Mouse (Mus musculus) gastrocnemius, postnatal 4 days (tissue): ENCODE results near the gene Lpcat4. TPM values are rescaled to one million over a fixed set of nuclear protein-coding genes. Genes with fewer than 3 reads are reported as not detected.

ENCODE experiments used
- DNase-seq, 2 experiments: peaks; one replicate each; pipeline ENCODE4 v3.0.0; 2021 to 2022; ENCODE audit warnings: low spot score in 2 of 2, mixed read lengths in 2 of 2
- long read RNA-seq, 2 experiments: library from polyadenylated mRNA; stranded (forward); transcript quantifications; one replicate each; pipeline ENCODE4 v2.0.0; 2021
- total RNA-seq, 2 experiments: library from RNA; stranded (reverse); gene quantifications; 2 replicates each; pipeline ENCODE4 v1.2.3; 2021

The Lpcat4 gene
- 1 to 10 TPM; 5.0 to 5.5 TPM for total RNA-seq
- long read RNA-seq, experiment 1, partial matches to known transcripts: 0 of 4 reads
- long read RNA-seq, experiment 1, other reads (novel, unspliced or antisense): 1 of 4 reads
- long read RNA-seq, experiment 2, partial matches to known transcripts: 0 of 5 reads
- long read RNA-seq, experiment 2, other reads (novel, unspliced or antisense): 2 of 5 reads

DNA sequence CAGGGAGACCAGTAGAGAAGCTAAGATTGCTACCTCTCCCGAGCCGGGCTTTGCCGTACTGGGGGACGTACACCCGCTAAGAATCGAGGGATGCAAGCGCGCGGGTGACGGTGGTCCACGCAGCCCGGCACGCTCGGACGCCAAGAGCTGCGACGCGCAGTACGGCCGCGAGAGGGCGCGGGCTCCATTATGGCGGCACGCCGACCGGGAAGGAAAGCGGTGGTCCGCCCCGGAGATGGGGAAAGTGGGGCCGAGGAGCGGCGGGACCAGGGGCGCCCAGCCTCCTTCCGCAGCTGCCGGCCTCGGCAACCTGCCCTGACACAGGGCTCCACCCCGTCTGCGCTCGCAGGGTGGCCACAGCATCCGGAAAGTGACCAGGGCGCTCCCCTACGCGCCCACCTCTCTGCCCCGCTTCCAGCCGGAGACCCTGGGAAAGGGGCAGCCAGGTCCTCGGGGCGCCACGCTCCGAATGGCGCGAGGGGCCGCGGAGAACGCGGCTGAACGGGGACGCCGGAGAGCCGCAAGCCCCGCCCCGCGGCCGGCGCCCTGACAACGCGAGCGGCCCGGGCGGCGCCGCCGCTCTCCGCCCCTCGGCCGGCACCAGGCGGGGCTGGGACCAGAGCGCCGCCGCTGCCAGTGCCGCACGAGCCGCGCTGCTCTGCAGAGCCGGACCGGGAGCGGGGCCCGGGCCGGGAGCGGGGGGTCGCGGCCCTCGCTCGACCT is at the start of gene Lpcat4:
TSS of gene Lpcat4 (plus strand) at position 257 of the 723 bp plus-strand sequence.
- peak; percentile 74 to 89 for DNase-seq

DNA sequence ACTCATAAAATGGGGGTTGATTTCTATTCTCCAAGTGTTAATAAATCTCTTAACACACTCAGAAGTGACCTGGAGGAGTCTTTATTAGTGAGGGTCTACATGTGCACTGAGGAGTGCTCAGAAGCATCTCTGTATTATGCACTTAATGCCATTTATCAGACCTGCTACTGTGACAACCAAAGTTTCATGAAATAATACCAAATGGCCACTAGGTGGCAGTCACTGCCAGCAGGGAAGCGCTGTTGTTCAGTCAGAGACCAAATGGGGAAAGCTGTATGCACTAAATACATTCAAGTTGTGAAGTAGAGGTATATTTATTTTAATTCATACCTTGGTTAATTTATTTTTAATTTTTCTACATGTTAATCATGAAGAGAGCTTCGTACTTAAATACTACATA is 42.4 kb upstream of the Lpcat4 start:
- no peak for DNase-seq

DNA sequence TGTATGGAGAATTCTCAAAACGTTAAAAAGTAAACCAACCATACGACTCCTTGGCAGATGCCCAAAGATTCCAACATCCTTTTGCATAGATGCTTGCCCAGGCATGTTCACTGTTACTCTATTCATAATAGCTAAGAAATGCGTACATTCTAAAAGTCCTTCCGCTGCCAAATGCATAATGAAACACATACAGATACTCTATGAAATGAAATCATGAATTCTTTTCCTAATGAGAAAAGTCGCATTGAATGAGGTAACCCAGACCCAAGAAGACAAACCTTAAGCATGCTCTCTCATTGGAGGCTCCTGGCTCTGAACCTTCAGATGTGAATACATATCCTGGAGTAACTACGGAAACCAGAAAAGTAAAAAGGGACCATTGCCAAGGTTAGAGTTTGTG is 36.2 kb upstream of the Lpcat4 start:
- no peak for DNase-seq

DNA sequence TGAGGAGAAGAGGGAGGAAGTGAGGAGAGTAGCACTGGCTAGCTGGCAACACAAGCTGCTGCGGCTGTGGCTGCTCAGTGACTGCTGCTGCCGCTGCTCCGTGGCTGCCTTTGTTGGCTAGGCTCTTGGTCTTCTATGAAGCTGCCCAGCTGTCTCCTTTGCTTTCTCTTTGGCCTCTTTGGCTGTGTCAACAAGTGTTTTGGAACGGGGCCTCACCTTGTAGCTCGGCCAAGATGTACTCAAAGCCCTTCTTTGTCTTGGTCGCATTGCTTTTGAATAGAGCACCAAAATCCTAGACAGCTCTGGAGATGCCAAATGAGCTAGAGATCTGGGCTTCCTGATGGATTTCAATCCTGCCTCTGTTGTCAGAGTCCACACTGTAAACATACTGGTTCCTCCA is 29.1 kb upstream of the Lpcat4 start:
- peak in 1 of 2 experiments; percentile 44 for DNase-seq

DNA sequence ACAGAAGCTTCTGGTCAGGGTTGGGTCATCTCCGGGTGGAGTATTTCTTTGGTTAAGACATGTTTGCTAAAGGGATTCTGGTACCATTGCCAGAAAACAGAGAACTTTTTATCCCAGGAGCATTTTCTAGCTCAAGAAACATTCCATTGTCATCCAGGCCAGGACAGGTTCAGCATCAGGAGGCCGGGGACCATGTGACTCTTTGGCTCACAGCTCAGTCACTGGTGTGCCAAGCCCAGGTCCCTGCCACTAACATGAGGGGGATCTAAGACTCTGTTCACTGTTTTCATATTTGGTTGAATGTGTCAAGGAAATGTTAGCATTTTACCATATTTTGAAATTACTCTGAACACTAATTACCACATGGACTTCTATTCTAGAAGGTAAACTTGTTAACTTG is 28.6 kb upstream of the Lpcat4 start:
- DNase-seq: no peak

DNA sequence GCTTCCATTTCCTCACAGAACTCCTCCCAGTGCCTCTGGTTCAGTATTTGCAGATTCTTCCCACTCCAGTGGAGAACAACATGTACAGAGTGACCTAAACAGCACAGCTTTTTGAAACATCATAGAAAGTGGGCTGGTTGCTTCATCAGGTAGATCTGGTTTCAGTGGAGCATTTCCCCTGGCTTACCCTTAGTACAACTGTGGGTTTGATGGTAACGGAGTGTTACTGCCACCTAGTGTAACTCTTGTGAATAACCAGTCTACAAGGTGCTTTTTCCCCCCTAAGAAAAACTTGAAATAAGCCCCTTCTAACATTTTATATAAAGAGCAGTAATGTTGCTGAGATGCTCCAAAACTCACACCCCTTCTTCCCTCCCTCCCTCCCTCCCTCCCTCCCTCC is 23.3 kb upstream of the Lpcat4 start:
- no peak for DNase-seq

DNA sequence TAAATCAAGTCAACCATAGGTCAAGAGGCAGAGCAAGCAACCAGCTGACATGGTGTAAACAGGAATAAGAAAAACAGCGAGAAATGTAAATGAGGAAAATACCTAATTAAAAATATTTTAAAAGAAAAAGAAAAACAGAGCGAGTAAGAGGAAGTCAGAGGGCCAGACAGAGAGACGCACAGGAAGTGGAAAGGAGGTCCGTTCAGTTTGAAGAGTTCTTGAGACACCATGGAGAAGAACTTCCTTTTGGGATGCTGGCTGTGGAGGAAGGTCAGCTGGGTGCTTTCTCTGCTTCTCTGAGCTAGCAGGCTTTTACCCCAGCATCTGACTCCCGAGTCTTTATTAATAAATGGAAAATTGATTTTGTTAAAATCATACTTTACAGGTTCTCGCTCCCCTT is 21.7 kb upstream of the Lpcat4 start:
- DNase-seq: no peak

DNA sequence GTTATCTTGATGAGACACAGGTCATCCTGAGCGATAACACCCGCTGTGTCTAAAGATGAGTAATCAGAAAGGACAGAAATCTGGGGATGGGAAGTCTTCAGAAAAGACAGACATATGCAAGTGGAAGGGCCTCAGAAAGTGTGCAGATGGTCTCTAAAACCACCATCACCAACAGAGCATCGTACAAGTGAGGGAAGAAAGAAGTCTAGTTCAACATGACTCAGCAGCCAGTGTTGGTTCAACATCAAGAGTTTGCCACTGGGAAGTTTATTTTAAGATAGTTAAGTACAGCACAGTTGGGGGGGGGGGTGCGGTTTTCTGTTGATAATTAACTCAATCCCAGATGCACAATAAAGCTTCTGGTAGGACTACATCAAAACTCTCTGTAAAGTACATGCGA is 18.4 kb upstream of the Lpcat4 start:
- no peak for DNase-seq

DNA sequence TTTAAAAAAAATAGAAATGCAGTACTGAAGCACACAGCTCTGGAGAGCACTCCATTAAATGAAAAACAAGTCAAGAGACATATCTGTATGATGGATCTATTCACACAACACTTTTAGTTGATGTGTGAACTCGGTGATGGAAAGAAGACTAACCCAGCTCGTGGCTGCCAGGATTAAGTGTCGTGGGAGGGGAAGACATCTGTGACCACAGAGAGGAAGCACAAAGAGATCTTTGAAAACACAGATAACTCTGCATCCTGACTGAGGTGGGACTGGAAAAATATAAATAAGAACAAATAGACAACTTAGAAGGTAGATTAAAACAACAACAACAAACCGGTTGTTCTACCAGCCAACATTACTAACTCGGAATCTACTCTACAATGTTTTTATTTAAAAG is 16.7 kb upstream of the Lpcat4 start:
- DNase-seq: no peak

DNA sequence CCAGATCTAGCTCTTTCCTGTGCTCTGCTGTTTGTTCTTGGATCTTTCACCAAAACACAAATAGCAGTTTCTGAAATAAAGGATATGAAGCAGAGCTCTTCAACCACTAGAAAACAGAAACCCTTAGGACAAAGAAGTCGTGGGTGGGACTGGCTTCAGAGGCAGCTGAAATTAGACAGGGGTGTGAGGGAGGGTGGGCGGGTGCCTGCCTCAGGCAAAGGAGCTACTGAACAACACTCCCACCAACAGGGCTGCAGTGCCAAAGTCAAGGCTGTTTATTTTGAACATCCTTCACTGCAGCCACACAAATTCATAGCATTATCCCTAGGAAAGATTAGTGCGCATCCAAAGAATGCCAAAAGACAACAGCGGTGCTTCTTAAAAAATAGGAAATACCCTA is 14.9 kb upstream of the Lpcat4 start:
- DNase-seq: no peak

DNA sequence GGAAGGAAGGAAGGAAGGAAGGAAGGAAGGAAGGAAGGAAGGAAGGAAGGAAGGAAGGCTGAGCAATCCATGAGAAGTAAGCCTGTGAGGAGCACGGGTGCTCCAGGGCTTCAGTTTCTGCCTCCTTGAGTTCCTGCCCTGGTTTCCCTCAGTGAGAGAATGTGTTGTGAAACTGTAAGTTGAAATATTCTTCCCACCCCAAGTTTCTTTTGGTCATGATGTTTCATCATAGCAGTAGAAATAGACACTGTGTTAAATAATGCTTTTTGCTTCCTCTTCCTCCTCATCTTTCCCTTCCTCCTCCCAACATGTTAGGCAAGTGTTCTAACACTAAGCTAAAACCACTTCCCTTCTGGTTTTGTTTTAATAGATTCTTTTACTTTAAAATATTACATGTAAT is 6.6 kb upstream of the Lpcat4 start:
- no peak for DNase-seq

DNA sequence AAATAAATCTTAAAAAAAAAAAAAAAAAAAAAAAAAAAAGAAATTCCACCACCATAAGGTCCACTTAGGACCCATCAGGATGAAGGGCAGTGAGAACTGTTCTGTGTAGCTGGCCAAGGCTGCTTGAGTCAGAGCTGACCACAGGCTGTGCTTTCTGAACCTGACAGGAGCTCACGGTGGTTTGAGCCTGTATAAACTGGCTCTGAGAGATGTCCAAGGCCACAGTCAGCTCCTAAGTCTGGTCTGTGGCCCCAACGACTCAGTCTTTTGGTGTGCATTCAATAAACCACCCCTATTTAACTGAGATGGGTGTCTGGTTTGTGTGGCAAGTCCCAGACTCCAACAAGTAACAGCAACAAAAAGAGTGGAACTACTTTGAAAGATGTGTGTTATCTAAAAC is 2.6 kb upstream of the Lpcat4 start:
- DNase-seq: no peak

DNA sequence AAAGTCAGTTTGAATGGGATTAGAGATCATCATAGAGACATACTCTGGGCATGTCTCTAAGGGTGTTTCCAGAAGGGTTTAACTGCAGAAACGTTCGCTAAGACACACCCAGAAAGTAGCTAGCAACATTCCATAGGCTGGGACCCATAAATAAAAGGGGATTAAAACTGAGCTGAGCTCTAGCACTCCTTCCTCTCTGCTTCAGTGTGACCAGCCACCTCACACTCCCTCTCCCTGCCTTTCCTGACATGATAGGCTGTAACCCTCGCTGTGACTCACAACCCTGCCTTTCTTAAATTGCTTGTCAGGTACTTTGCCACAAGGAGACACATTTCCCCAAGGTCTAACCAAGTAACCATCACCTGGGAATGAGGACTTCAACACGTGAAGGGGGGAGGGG is 1.3 kb upstream of the Lpcat4 start:
- no peak for DNase-seq

DNA sequence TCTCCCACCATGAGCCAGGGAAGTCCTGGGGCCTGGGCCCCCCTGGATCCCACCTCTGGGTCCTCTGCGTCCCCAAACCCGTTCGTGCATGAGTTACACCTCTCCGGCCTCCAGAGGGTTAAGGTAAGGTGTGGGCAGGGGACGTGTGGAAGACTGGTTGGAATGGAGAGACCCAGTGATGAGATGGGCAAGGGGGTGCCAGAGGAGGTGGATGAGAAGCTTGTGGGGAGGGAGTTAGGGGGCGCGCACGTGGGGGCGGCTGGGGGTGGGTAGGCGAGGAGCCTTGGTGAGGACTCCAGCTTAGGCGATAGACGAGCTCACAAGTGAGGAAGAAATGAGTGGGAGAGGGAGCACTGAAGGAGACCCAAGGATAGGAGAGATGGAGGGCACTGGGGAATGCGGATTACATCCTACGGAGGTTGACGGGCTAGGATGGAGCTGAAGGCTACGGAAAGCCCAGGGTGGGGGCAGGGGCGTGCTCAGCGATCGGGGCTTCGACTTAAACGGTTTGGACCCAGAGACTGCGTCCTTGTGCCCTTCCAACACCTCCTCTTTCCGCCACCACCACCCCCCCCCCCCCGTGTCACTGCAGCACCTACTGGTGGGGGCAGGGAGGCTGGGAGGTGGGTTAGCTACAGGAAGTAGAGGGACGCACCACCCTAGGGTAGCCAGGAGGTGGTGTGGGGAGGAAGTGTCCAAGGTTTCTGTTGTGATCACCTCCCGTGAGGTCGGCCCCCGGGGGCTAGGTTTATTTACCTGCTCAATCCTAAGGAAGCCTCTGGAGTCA is 860 bp downstream of the Lpcat4 start:
- DNase-seq: peak in 1 of 2 experiments; percentile 19

DNA sequence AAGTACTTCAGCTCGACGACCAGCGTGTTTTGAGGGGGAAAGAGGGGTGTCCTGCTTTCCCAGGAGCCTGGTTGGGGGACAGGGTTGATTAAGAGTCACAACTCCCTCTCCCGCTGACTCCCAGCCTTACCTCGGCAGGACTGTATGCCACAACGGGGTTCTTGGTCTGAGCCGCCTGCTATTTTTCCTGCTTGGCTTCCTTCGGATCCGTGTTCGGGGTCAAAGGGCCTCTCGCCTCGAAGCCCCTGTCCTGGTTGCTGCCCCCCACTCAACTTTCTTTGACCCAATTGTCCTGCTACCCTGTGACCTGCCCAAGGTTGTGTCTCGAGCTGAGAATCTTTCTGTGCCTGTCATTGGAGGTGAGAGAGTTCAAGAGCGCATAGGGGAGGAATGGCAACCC is 2.5 kb downstream of the Lpcat4 start:
- DNase-seq: no peak

DNA sequence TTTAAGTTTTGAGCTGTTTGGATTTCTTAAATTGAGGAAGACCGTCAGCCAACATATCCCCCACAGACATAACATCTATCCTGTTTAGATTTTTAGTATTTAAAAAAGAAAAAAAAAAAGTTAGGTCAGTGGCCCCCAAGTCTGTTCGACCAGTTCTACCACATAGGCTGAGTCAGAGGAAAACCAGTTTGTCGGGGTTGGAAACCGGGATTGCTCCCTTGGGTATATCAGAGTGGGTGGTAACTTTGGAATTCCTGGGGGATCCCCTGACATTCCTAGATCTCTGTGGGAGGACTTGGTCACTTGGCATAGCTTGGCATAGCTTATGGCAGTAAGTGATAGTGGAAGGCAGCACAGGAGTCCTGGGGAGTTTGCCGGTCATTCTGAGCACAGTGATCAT is 6.0 kb downstream of the Lpcat4 start:
- DNase-seq: no peak

DNA sequence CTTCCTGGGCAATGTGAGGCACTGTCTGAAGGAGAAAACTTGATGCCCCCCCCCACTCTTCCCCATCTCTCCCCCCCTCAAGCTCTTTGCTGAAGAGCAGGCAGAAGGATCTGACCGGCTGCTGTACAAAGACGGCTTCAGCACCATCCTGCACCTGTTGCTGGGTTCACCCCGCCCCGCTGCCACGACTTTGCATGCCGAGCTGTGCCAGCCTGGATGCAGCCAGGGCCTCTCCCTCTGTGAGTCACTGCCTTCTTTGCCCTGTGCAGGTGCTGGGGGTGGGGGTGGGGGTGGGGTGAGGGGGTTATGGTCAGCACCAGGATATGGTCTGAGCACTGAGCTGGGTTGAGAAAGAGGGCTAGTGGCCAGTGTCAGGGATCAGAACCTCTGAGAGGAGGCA is 6.9 kb downstream of the Lpcat4 start:
- DNase-seq: no peak

DNA sequence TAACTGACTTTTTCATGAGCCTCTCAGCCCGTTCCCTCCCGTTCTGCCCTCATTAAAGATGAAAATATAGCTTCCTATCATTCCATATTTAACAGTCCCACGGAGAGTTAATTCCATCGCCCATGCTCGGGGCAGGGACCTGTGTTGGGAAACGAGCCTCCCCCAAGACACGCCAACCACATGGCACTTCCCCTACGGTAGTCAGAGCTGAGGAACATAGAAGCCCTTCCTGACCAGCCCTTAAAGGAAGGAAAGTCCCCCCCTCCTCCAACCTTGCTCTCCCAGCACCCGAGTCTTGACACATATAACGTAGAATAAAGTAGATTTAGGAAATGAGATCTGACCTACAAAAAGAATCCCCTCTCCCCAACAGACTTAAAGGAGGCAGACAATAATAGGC is 8.1 kb downstream of the Lpcat4 start:
- no peak for DNase-seq

DNA sequence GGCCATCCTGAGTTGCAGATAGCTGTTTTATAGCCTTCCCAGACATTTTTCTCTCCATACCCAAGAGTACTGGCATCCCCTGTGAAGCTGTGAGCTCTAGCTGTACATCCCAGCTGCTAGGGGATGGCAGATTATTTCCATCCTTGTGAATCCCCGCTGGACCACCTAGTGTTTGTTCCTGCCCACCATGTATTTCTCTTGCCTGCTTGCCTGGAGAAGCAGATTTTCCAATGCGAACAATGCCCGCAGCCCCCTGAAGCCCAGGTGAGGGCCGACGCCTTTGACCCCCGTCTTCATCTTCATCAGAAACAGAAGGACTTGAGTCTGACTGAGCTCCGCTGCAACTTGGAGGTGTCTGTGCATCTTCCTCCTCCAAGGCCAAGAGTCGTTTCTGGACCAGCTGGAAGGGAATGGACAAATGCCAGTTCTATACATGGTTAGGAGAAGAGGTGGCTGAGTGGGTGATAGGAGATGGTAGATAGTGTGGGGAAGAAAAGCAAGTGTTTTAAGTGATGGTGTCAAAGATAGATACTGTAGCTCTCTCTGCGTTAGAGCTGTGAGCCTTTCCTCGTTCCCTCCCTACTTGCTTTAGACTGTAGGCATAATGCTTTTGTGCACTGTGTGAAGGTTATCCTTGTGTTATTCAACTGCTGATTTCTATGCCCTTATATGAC is 10.6 kb downstream of the Lpcat4 start:
- DNase-seq: no peak

DNA sequence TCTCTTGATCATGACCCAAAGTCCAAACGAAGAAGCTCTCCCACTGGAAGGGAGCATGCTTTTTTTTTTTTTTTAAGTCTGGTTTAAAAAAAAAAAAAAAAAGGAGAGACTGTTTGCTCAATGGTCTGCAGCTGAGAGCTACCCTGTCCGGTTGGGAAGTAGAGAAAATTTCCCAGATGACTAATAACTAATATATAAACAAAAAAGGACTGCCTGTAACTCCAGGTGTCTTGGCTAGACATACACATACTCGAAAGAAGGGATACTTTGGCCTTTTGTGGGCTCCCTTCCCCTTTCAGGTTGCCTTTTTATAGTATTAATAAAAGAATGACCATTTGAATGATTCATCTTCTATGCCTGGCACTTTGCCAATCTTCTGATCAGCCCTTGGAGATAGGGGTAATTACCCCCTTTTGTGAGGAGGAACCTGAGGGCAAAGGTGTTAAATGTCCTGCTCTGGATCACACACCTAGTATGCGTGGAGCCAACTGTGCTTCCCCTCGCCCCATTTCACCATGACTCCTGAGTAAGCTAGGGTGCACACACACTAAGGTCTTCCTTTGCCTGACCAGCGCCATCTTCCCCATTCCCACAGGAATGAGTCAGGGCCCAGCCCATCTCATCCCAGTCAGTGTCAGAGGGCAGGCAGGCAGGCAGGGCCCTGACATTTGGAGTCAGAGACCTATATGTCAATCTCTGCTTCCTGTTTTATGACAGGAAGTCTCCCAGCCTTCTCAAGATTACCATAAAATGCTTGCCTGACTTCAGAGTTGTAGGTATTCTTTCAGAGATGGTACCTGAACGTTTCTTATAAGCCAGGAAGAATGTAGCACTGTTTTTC is 15.6 kb downstream of the Lpcat4 start:
- no peak for DNase-seq
